Mouse (Mus musculus): ENCODE data around the gene Bcl2l10. TPM values are rescaled to one million over a fixed set of nuclear protein-coding genes. Genes with fewer than 3 reads are reported as not detected.
A peak's percentile ranks its signal among the peaks of the same experiment; 100 is the strongest.

Gene Bcl2l10
- polyA plus RNA-seq (2015; fragmentation: Nextera tagmentation; extraction: Ambion mirVana), result not detected in 2 replicates

DNA sequence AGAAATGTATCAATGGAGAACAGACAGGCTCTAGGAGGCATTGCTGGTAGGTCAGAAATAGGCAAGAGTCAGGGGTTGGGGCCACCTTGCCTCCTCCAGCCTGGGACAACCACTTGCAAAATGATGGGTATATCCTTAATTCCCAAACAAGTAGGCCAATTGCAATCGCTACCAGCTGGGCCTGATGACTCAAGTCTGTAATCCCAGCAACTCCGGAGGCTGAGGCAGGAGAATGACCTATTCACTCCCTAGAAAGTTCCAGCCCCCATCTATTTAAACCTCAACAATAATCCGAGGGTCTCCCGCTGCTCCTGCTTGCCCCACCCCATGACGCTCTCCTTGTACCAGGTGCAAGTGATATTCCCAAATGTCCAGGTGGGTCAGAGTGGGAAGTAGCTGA is at the start of gene Bcl2l10:
Gene Bcl2l10, plus strand, starts transcription at position 301 of the 400 bp plus-strand sequence.
- Histone ChIP-seq H3K4me3 (no peak within 1 kb of the TSS), H3K27me3 (no peaks in the 10 kb centered on the region), H3K9me3 (replicated peaks) (no peaks in the 10 kb centered on the region), H3K27ac (no peak within 1 kb of the TSS), H3K36me3 (peaks cover 26% of the 10 kb centered on the region; the same call in 1 of the 2 replicates), H3K4me1 (replicated peaks) (peaks cover 8% of the 10 kb centered on the region; the same call in 1 of the 2 replicates), H3K9ac (no peak within 1 kb of the TSS), H3K4me2 (no peak within 1 kb of the TSS)
- WGBS, result 87% methylated on average over 5 of the region's 5 CpGs
- no peak for ATAC-seq (replicated peaks; ENCODE audit: insufficient number of reproducible peaks, insufficient read depth, low FRiP score, low read depth)

DNA sequence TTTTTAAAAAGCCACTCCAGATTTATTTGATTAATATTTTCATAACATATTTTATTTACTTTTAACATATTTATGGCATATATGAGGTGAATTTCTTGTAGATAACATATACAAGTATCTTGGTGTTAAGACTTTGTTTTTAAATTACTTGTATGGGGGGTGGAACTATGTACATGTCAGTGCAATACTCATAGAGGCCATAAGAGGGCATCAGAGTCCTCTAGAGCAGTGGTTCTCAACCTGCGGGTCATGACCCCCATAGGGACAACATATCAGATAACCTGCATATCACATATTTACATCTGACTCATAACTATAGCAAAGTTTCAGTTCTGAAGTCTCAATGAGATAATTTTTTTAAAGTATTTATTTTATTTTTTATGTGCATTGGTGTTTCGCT is 48.2 kb upstream of the Bcl2l10 start:
- WGBS, result 75% methylated on average over 2 of the region's 2 CpGs
- no peak overlapping the region for H3K4me2 ChIP-seq
- H3K4me1 ChIP-seq (replicated peaks), result peaks cover 7% of the 10 kb centered on the region; the same call in 1 of the 2 replicates
- H3K27me3 ChIP-seq, result no peaks in the 10 kb centered on the region
- no peaks in the 10 kb centered on the region for H3K9me3 ChIP-seq (replicated peaks)
- no peak overlapping the region for H3K9ac ChIP-seq
- no peaks in the 10 kb centered on the region for H3K36me3 ChIP-seq
- no peak overlapping the region for H3K27ac ChIP-seq
- H3K4me3 ChIP-seq, result no peak overlapping the region
- ATAC-seq (replicated peaks; ENCODE audit: insufficient number of reproducible peaks, insufficient read depth, low FRiP score, low read depth), result no peak

DNA sequence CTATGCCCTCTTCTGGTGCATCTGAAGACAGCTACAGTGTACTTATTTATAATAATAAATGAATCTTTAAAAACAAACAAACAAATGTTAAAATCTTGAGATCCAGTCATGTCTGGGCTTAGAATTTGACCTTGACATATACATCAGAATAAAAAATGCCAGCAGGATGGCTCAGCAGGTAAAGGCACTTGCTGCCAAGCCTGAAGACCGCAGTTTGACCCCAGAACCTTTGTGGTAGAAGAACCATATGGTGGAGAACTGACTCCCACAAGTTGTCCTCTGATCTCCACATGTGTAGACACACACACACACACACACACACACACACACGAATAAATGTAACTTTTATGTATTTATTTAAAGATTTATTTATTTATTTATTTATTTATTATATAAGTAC is 44.5 kb upstream of the Bcl2l10 start:
- Histone ChIP-seq H3K36me3 (no peaks in the 10 kb centered on the region), H3K4me3 (no peak overlapping the region), H3K27me3 (no peaks in the 10 kb centered on the region), H3K27ac (no peak overlapping the region), H3K4me2 (no peak overlapping the region), H3K4me1 (replicated peaks) (peaks cover 7% of the 10 kb centered on the region; the same call in 1 of the 2 replicates), H3K9me3 (replicated peaks) (no peaks in the 10 kb centered on the region), H3K9ac (no peak overlapping the region)
- 88% methylated on average over 2 of the region's 2 CpGs for WGBS
- ATAC-seq (replicated peaks; ENCODE audit: insufficient number of reproducible peaks, insufficient read depth, low FRiP score, low read depth), result no peak

DNA sequence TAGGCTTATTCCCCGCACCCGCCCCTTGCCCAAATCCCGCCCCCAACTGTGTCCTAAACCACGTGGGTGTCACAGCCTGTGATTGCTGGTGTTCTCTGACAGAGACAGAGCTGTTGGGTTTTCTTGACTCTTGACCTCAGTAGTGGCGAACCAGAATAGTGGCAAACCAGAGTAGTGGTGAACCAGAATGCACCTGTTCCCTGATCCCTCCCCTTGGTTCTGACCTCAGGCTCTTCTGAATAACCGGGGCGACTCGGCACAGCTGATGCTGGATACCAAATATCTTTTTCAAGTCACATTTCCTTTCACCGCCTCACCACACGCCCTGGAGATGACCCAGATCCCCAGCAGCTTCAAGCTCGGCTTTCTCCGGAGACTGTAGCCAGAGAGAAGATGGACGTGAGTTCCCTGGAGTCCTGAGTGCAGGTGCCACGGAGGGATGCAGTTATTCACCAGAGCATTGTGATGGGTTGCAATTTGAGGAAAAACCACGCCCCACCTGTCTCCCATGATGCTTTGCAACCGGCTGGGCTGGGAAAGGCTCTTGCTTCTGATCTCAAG is 43.8 kb upstream of the Bcl2l10 start:
- H3K27me3 ChIP-seq, result no peaks in the 10 kb centered on the region
- peak overlapping the region; percentile 49 for H3K4me2 ChIP-seq
- no peaks in the 10 kb centered on the region for H3K9me3 ChIP-seq (replicated peaks)
- no peak for ATAC-seq (replicated peaks; ENCODE audit: insufficient number of reproducible peaks, insufficient read depth, low FRiP score, low read depth)
- 25% methylated on average over 16 of the region's 16 CpGs for WGBS
- no peak overlapping the region for H3K4me3 ChIP-seq
- no peak overlapping the region for H3K9ac ChIP-seq
- H3K27ac ChIP-seq, result no peak overlapping the region
- H3K4me1 ChIP-seq (replicated peaks), result peaks cover 7% of the 10 kb centered on the region; the same call in 1 of the 2 replicates
- no peaks in the 10 kb centered on the region for H3K36me3 ChIP-seq

DNA sequence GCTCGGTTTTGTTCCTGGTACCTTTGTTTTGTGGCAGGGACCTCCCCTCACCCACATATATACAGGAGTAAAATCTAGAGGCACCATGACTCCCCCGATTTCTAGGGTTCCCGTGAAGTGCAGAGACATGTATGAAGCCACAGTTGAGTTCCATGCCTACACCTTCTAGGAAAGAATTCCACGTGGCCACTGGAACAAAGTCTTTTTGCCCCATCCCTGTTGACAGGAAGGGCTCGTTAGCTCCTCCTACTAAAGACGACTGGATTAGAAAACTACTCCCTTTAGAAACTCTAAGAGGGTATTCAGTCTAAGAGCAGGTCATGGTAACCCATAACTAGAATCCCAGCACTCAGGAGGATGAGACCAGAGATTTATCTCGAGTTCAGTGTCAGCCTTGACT is 43.3 kb upstream of the Bcl2l10 start:
- Histone ChIP-seq H3K4me2 (peak overlapping the region; percentile 49; the same call in 1 of the 2 replicates), H3K27ac (no peak overlapping the region), H3K27me3 (no peaks in the 10 kb centered on the region), H3K4me1 (replicated peaks) (peaks cover 7% of the 10 kb centered on the region; the same call in 1 of the 2 replicates), H3K9me3 (replicated peaks) (no peaks in the 10 kb centered on the region), H3K36me3 (no peaks in the 10 kb centered on the region), H3K4me3 (no peak overlapping the region), H3K9ac (no peak overlapping the region)
- WGBS, result 31% methylated on average over 7 of the region's 7 CpGs
- ATAC-seq (replicated peaks; ENCODE audit: insufficient number of reproducible peaks, insufficient read depth, low FRiP score, low read depth), result no peak

DNA sequence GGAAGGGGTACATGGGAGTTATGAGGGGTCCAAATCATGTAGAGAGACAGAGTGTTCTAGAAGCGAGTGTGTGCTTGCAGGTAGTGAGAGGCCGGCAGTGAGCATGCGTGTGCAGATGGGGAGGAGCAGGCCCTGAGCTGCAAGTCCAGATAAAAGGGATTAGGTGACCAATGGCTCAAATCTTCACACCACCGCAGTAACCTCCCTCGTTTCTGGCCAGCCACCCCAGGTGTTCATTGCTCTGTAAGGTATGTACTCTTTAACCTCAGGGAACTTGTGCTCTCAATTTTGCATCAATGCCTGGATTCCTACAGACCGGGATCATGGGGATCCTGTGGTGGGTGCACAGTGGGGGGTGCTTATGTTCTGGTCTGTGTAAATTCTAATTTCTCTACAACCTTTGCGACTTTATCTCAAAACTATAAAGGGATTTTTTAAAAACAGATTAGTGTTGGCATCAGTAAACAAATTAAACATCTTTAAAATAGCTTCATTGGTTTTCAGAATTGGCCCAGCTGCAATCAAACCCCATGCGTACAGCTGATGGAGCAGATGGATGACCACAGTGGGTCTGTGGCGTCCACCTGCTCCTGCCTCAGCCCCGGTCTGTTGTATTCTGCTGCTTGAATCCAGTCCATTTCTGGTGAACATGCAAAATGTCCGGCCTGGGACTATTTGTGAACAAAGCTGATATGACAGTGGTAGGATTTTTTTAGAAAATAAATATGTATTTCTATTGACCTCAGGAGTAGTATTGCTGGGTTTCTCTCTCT is 41.2 kb upstream of the Bcl2l10 start, which contains the start of gene Gnb5:
Gene Gnb5, plus strand, starts transcription at position 163 of the 773 bp plus-strand sequence.
- Histone ChIP-seq H3K36me3 (no peaks in the 10 kb centered on the region), H3K27me3 (no peaks in the 10 kb centered on the region), H3K4me1 (replicated peaks) (peaks cover 3% of the 10 kb centered on the region; the same call in 1 of the 2 replicates), H3K27ac (no peak within 1 kb of the TSS), H3K9me3 (replicated peaks) (no peaks in the 10 kb centered on the region), H3K4me3 (no peak within 1 kb of the TSS), H3K4me2 (no peak within 1 kb of the TSS), H3K9ac (no peak within 1 kb of the TSS)
- no peak for ATAC-seq (replicated peaks; ENCODE audit: insufficient number of reproducible peaks, insufficient read depth, low FRiP score, low read depth)
- WGBS, result 76% methylated on average over 11 of the region's 11 CpGs

DNA sequence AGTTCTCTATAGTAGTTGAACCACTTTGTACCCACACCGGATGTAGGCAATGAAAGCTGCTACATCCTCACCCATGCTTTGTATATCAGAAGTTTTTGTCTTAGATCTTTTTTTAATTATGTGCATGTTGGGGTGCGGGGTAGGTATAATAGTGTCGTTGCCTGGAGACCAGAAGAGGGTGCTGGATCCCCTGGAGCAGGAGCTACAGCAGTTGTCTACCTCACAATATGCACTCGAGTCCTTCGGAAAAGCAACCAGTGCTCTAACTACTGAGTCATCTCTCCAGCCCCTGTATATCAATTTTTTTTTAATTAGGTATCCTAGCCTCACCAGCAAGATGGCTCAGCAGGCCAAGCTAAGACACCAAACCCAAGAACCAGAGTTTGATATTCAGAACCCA is 40.5 kb upstream of the Bcl2l10 start:
- Histone ChIP-seq H3K4me2 (no peak overlapping the region), H3K27me3 (no peaks in the 10 kb centered on the region), H3K36me3 (no peaks in the 10 kb centered on the region), H3K9ac (no peak overlapping the region), H3K9me3 (replicated peaks) (no peaks in the 10 kb centered on the region), H3K4me3 (no peak overlapping the region), H3K4me1 (replicated peaks) (peaks cover 3% of the 10 kb centered on the region; the same call in 1 of the 2 replicates), H3K27ac (no peak overlapping the region)
- WGBS, result 81% methylated on average over 5 of the region's 5 CpGs
- no peak for ATAC-seq (replicated peaks; ENCODE audit: insufficient number of reproducible peaks, insufficient read depth, low FRiP score, low read depth)

DNA sequence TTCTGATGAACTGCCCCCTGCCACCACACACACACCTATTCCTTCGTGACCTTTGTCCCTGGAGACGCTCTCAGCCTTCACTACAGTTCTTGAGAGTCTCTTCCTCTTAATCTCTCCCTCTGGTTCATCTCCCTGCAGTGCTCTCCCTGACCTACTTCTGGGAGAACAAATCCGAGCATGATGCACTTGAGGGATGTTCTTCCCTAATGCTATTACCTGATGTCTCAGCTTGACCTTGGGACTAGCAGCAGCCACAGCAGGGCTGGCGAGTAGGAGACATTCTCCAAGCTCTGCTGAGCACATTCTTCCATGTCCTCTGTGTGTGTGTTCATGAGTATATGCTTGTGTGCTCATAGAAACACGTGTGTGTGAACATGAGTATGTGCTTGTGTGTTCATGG is 38.9 kb upstream of the Bcl2l10 start:
- Histone ChIP-seq H3K9me3 (replicated peaks) (no peaks in the 10 kb centered on the region), H3K4me1 (replicated peaks) (peaks cover 7% of the 10 kb centered on the region), H3K9ac (no peak overlapping the region), H3K4me3 (no peak overlapping the region), H3K27me3 (no peaks in the 10 kb centered on the region), H3K4me2 (no peak overlapping the region), H3K36me3 (no peaks in the 10 kb centered on the region), H3K27ac (no peak overlapping the region)
- 59% methylated on average over 5 of the region's 5 CpGs for WGBS
- ATAC-seq (replicated peaks; ENCODE audit: insufficient number of reproducible peaks, insufficient read depth, low FRiP score, low read depth), result no peak

DNA sequence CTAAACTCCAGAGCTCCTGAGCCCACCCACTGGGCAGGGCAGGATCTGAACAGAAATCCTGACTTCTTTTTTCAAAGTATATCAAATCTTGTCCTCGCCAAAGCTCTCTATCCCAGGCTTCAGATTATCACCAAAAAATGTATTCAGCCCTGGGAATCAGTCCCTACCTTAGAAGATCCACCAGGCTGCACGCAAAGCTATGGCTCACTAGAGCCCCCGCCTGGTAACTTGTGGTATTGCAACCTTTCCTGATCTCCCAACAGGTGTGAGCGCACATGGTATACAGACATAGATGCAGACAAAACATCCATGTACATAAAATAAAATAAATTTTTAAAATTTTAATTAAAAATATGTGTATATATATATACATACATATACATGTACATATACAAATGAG is 35.5 kb upstream of the Bcl2l10 start:
- Histone ChIP-seq H3K27me3 (no peaks in the 10 kb centered on the region), H3K4me2 (no peak overlapping the region), H3K36me3 (no peaks in the 10 kb centered on the region), H3K9ac (no peak overlapping the region), H3K27ac (no peak overlapping the region), H3K4me1 (replicated peaks) (peaks cover 18% of the 10 kb centered on the region), H3K9me3 (replicated peaks) (no peaks in the 10 kb centered on the region), H3K4me3 (no peak overlapping the region)
- no peak for ATAC-seq (replicated peaks; ENCODE audit: insufficient number of reproducible peaks, insufficient read depth, low FRiP score, low read depth)
- WGBS, result 18% methylated on average over 4 of the region's 4 CpGs

DNA sequence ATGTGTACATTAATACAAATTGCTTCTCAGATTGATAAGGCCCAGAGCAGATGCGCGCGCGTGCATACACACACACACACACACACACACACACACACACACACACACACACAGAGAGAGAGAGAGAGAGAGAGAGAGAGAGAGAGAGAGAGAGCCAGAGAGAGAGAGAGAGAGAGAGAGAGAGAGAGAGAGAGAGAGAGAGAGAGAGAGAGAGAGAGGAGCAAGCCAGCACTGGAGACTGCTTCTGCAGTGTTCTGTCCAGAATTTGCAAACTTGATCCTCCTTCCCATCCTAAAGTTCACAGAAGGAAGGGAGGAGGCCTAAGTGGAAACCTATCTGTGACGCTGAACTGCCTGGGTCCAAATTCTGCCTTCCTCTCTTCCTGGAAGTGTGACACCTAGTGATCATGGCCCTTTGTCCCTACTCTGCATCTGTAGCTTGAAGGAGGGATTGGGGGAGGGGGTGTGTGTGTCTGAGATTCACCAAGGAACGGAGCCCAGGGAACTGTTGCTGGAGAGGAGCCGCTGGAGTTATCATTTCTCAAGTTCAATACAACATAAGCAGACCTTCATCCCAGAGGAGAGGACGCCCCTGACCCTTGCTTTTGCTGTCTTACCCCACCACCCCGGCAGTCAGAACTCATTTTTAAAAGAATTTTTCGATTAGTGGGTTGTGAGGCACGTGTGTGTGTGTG is 34.3 kb upstream of the Bcl2l10 start:
- Histone ChIP-seq H3K27me3 (no peaks in the 10 kb centered on the region), H3K9ac (peak overlapping the region; percentile 70; the same call in 1 of the 2 replicates), H3K36me3 (no peaks in the 10 kb centered on the region), H3K4me3 (peak overlapping the region; percentile 78), H3K27ac (peak overlapping the region; percentile 88), H3K9me3 (replicated peaks) (no peaks in the 10 kb centered on the region), H3K4me1 (replicated peaks) (peaks cover 18% of the 10 kb centered on the region), H3K4me2 (peak overlapping the region; percentile 84)
- 5% methylated on average over 7 of the region's 11 CpGs for WGBS
- ATAC-seq (replicated peaks; ENCODE audit: insufficient number of reproducible peaks, insufficient read depth, low FRiP score, low read depth), result no peak

DNA sequence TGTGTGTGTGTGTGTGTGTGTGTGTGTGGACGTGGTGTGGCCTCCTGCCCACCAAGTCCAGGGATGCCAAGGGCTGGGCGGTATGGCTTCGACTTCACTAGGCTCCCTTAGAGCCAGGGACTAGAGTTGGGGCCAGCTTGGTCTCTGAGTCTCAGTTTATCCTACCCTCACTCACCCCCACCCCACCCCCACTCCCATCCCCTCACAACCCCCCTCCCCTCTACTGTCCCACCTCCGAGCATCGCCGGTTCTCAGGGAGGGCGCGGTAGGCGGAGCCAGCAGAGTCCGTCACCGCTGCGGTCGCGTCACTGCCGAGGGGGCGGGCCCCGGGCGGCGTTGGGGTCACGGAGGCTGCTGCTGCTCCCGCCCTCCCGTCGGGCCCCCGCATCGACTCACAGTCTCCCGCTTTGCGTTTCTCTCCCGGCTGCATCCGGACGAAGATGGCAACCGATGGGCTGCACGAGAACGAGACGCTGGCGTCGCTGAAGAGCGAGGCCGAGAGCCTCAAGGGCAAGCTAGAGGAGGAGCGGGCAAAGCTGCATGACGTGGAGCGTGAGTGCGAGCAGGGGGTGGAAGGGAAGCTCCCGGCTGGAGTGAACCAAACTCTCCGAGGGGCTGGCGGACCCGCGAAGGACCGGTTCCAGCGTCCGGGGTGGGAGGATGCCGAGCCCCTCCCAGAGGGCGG is 33.6 kb upstream of the Bcl2l10 start:
- no peaks in the 10 kb centered on the region for H3K36me3 ChIP-seq
- peak; percentile 87 for ATAC-seq (replicated peaks; ENCODE audit: insufficient number of reproducible peaks, insufficient read depth, low FRiP score, low read depth)
- H3K27me3 ChIP-seq, result no peaks in the 10 kb centered on the region
- peak overlapping the region; percentile 88 for H3K27ac ChIP-seq
- peak overlapping the region; percentile 84 for H3K4me2 ChIP-seq
- peak overlapping the region; percentile 70 for H3K9ac ChIP-seq
- H3K9me3 ChIP-seq (replicated peaks), result no peaks in the 10 kb centered on the region
- peak overlapping the region; percentile 78 for H3K4me3 ChIP-seq
- under 1% methylated on average over 52 of the region's 52 CpGs for WGBS
- peaks cover 18% of the 10 kb centered on the region for H3K4me1 ChIP-seq (replicated peaks)

Data from heart, embryonic 15.5 days (tissue).